Mouse (Mus musculus) bone marrow macrophage, adult 2 months (primary cell): ENCODE results near the gene Ssb.

Experiments used
- CTCF ChIP-seq: IDR thresholded peaks from 2 replicates; pipeline ENCODE4 v1.5.1; 2012; ENCODE audit warnings: low read depth, mild to moderate bottlenecking, low read length, moderate library complexity
- POLR2A ChIP-seq: IDR thresholded peaks from 2 replicates; pipeline ENCODE4 v1.6.1; 2012; ENCODE audit warnings: mild to moderate bottlenecking, low read depth, low read length, borderline replicate concordance

DNA sequence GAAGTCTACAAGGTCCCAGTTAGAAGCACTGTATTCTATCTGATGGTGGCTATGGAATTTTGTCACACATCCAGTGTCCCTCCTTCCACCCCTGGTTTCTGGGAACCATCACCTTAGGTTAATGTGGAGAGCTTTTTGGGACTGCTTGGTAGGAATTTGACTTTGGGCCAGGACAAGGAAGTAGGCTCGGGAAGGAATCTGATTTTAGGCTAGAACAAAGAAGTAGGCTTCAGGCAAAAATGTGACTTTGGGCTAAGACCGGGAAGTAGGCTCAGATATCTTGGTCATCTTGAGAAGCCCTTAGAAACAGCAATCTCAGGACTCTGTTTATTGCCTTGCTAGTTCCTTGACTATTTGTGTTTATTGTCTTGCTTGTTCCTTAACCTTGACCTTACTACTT, 27.6 kb downstream of the Ssb start:
- TF ChIP-seq POLR2A: no peak
- no peak for TF ChIP-seq CTCF
